Mouse (Mus musculus) liver, embryonic 14.5 days (tissue): ENCODE results near the gene Tmco5.

Experiments
- CTCF ChIP-seq: IDR thresholded peaks from 2 replicates; pipeline ENCODE4 v1.5.1; 2016; ENCODE audit warnings: antibody characterized with exemption, low read depth, control low read depth
- EP300 ChIP-seq: IDR thresholded peaks from 2 replicates; pipeline ENCODE4 v1.6.1; 2016; ENCODE audit warnings: antibody characterized with exemption, low read depth

GRCm38 (mm10) chr2:116914636-116915035 lies 36.1 kb downstream of the Tmco5 start:
- no peak for TF ChIP-seq CTCF
- TF ChIP-seq EP300: no peak
